Mouse (Mus musculus) heart, adult 9 months (tissue): ENCODE data around the gene Rinl.

Experiments
- DNase-seq, 2 experiments: peaks; one replicate each; pipeline ENCODE4 v3.0.0; 2022; ENCODE audit warnings: low spot score in 2 of 2

Gene Rinl

DNA sequence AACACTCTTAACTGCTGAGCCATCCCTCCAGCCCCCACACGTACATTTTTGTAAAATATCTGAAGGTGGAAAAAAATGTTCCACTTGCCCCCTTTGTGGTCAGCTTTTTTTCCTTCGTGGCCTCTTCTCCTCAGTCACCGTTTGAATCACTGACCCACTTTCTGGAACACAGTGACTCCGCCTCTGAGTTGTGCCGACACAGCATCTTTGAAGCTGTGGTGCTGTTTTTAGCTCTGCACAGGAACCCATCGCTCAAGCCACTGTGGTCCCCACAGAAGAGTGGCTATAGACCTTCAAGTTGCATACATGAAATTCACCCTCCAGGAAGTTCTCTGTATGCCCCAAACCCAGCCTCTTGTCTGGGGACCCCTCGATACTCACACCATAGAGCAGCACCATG lies 7.9 kb upstream of the Rinl start:
- no peak for DNase-seq

DNA sequence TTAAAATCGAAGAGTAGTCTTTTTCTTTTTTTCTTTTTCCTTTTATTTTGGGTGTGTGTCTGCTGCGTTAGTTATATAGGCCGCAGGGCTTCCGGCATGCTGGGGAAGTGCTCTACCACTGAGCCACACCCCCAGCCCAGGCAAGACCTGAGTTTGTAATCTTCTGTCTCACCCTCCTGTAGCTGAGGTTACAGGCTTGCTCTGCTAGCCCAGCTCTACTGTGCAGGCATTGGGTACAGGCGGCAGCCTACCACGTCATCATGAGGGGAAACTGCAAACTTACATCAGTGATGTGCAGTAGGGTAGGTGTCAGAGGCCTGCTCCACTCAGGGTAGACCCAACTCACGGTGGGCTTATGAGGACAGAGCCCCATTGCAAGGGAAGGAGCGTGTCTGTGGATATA lies 7.5 kb upstream of the Rinl start:
- DNase-seq, result no peak

DNA sequence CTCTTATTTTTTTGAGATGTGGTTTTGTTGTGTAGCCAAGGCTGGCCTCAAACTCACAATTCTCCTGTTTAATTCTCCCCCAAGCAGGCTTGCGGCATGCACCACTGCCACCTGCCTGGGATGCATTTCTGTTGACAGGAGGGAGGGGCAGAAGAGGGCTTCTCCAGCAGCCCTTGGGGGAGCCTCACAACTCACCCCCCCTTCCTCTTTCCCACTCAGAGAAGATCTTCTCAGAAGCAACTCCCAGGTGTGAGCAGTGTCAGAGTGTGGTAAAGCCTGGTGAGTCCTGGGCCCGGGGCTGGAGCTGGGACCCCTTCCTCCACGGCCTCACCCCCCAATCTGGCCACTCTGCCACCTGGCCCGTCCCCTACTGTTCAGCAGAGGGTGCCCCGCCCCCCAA lies 3.6 kb upstream of the Rinl start:
- DNase-seq, result no peak

GRCm38 (mm10) chr7:28787884-28788283 lies 885 bp upstream of the Rinl start:
- DNase-seq, result no peak

DNA sequence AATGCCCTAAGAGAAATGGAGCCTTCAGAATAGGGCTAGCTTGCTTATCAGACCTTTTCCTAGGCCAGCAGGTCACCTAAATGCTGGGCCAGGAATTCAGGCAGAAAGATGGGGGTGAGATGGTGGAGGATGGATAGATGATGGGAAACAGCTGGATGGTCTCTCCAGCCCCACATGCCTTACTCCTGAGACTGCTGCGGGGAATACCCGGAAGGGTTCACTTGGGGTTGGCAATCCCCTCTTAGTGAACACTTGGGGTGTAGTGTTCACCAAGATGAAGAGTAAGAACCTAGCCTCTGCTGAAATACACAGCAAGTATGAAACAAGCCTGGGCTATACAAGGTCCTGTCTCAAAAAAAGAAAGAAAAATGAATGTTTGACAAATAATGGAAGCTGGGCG lies 466 bp downstream of the Rinl start:
- no peak for DNase-seq

- DNase-seq, result no peak
Measured at GRCm38 (mm10) chr7:28790066-28790806, 1.5 kb downstream of the Rinl start.

GRCm38 (mm10) chr7:28791706-28792105 lies 2.9 kb downstream of the Rinl start:
- DNase-seq, result no peak

DNA sequence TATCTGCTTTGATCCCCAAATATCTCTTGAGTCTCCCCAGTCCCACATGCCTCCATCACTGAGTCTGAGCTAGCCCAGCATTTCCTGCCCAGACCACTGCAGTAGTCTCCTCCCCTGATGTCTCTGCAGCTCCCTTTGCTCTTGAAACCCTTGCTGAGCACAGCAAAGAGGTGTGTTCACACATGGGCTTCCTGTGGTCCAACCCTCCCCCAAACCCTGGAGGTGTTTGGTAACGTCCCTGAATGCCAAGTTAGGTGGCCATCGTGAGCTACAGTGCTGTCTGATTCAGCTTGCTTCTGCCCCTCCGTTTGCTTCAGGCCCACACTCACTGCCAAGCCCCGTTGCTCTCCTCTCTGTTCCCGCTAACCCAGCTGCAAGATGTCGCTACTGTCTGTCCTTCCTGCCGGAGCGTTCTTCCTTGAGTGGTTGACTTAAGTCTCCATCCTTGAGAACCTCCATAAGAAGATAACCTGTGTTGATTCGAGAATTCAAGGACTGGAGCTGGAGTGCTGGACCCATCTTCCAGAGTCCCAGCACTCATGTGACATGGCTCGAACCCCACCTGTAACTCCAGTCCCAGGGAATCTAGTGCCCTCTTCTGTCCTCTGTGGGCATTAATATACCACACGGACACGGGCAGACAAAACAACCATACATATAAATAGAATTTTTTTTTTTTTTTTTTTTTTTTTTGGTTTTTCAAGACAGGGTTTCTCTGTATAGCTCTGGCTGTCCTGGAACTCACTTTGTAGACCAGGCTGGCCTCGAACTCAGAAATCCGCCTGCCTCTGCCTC lies 3.8 kb downstream of the Rinl start:
- DNase-seq, result no peak

GRCm38 (mm10) chr7:28793834-28794233 lies 5.1 kb downstream of the Rinl start:
- DNase-seq, result no peak

GRCm38 (mm10) chr7:28794496-28794895 lies 5.7 kb downstream of the Rinl start:
- DNase-seq, result no peak

DNA sequence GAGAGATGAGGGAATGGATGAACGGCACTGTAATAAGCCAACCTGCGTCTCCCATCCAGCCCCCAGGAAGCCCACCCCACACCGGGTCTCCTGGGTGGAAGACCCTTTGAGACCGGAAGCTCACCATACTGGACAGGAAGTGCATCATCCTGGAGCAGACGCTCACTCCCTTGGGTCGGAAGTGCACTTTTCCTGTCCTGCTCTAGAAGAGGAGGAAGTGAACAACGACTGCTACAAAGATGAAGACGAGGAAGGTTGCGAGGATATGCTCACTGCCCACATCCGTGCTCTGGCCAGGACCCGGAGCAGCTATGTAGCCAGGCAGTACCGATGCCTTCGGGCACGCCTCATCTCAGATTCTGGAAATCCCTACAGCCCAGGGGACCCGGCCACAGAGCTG lies 7.1 kb downstream of the Rinl start:
- no peak for DNase-seq

- peak; percentile 85 for DNase-seq
Measured at GRCm38 (mm10) chr7:28796562-28796975, 7.8 kb downstream of the Rinl start.

- no peak for DNase-seq
Measured at GRCm38 (mm10) chr7:28799994-28800393, 11.2 kb downstream of the Rinl start.

DNA sequence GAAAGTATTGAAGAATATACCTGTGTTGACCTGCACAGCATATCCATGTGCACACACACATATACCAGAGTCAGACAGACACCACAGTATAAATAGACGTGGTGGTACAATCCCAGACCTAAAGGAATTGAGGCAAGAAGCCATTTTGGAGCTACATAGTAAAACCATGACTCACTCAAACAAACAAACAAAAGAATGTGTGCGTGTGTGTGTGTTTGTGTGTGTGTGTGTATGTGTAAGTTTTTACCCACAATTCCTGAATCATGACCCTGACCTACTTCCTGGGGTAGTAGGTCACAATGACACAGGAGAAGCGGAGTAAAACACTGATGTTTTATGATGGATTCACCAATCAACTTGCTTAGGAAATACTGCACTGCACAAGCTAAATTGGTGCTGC lies 12.7 kb downstream of the Rinl start:
- no peak for DNase-seq

GRCm38 (mm10) chr7:28801901-28802670 lies 13.3 kb downstream of the Rinl start:
- peak in 1 of 2 experiments; percentile 61 for DNase-seq

DNA sequence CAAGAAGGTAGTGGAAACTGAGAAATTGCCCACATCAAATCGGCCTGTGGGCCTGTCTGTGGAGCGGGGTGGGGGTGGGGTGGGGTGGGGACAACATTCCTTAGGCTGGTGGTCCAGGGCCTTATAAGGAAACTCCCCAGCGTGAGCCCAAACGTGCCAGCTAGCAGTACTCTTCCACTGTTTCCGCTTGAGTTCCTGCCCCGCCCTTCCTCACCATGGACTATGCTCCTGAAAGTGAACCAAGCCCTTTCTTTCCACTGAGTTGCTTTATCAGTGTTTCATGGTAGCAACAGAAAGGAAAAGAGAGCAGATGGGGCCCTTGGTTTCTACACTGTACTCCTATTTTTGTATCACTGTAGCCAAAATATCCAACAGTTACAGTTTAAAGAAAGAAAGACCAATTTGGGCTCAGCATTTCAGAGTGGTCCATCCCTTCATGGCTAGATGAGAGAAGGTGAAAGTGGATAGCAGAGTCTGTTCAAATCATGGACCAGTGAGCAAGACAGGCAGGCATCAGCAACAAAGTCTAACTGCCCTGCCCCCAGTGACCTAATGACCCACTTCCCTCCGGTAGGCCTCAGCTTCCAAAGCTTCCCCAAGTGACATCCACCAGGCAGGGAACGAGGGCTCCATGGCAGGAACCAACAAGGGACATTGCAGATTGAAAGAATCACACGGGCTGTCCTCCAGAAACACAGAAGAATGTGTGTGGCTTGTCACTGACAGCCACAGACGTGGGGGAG lies 14.2 kb downstream of the Rinl start:
- no peak for DNase-seq

GRCm38 (mm10) chr7:28803756-28804155 lies 15.0 kb downstream of the Rinl start:
- no peak for DNase-seq

DNA sequence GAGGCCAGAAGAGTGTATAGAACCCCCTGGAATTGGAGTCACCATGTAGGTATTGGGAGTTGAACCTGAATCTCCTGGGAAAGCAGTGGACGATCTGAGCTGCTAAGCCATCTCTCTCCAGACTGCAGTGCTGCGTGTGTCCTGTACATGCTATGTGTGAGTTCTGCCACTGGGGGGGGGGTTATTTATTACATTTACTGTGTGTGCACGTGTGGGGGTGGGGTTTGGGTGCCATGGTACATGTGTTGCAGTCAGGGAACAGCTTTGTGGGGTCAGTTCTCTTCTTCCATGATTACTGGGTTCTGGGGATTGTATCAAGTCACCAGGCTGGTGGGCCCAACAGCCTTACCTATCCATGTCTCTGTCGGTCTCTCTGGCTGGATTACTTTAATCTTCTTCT lies 18.1 kb downstream of the Rinl start:
- DNase-seq, result no peak

DNA sequence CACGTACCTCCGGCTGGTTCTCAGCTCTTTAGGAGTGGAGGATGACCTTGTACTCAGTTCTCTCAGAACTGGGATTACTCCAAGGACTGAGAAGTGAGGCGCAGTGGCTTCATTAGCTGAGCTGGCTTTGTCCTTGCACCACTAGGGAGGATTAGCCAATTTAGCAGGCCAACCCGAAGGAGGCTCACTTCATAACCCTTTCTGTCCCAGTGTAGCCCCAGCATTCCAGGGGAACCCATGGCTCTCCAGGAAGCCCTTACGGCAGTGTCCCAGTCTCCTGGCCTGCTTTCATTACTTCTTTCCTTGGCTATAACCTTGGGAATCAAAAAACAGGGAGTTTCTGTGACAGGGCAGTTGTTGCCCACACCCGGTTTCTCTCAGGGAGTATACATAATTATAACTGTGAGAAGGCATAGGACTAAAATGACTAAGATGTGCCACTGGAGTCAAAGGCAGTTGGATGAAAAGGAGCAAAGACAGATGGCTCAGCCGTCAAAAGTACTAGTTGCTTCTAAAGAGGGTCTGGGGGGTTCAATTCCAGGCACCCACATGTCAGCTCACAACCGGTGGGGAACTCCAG lies 19.0 kb downstream of the Rinl start:
- DNase-seq, result peak; percentile 56 to 61

DNA sequence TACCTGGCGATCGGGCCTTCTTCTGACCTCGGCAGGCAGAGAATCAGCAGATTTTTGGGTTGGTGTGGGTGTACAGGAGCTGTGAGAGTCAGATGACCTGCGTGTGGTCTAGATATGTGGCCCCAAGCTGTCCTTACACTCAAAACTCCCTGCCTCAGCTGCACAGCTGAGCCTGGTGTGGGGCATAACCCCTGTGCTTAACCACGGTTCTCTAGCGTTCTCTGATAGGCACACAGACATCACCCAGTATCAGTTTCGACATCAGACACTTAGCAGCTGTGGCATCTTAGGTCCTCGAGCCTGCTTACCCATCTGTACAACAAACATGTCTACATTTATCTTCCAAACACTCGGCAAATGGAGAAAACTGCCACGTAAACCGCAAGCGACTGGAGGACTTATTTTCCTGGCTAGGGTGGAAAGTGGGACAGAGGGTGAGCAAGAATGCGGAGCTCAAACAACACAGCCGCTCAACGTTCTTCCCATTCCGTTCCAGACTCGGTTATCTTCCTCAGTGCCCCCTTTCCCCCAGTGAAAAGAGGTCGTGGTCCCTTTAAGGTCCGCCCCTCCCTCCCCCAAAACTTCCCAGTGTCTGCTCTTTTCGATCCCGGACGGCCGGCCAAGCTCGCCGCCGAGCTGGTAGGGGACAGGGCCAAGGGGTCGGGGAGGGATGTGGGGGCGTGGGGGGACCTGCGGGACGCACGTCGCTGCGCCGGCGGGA lies 19.6 kb downstream of the Rinl start, which contains the start of gene Hnrnpl:
TSS of gene Hnrnpl (plus strand) at position 321 of the 721 bp plus-strand sequence.
- DNase-seq, result peak in 1 of 2 experiments; percentile 80
